Mouse (Mus musculus) intestine, embryonic 15.5 days (tissue): ENCODE measurements around the gene Ccdc88b. TPM values are rescaled to one million over a fixed set of nuclear protein-coding genes. Genes with fewer than 3 reads are reported as not detected.
A peak's percentile ranks its signal among the peaks of the same experiment; 100 is the strongest.

Source experiments
- ATAC-seq: fragments of 200-750 bp; cut with Nextera tagmentation; 2 replicates; pipeline ENCODE4 v1.8.0; 2017; ENCODE audit warnings: moderate TSS enrichment, moderate library complexity
- H3K27ac ChIP-seq: fragments of 300-500 bp; sonication (generic); 2 replicates; pipeline ENCODE4 v1.5.1; 2015; ENCODE audit warnings: mild to moderate bottlenecking, inconsistent platforms
- H3K27me3 ChIP-seq: fragments of 300-500 bp; sonication (generic); replicated peaks from 2 replicates; pipeline ENCODE4 v1.6.1; 2015; ENCODE audit warnings: inconsistent platforms
- H3K36me3 ChIP-seq: fragments of 300-500 bp; sonication (generic); 2 replicates; pipeline ENCODE4 v1.6.1; 2015; ENCODE audit warnings: inconsistent platforms
- H3K4me1 ChIP-seq: fragments of 300-500 bp; sonication (generic); replicated peaks from 2 replicates; pipeline ENCODE4 v1.6.1; 2015; ENCODE audit warnings: inconsistent platforms
- H3K4me2 ChIP-seq: fragments of 300-500 bp; sonication (generic); replicated peaks from 2 replicates; pipeline ENCODE4 v1.6.1; 2015; ENCODE audit warnings: mild to moderate bottlenecking, inconsistent platforms
- H3K4me3 ChIP-seq: fragments of 300-500 bp; sonication (generic); replicated peaks from 2 replicates; pipeline ENCODE4 v1.5.1; 2015; ENCODE audit warnings: inconsistent platforms
- H3K9ac ChIP-seq: fragments of 300-500 bp; sonication (generic); 2 replicates; pipeline ENCODE4 v1.6.1; 2015; ENCODE audit warnings: inconsistent platforms
- H3K9me3 ChIP-seq: fragments of 300-500 bp; sonication (generic); 2 replicates; pipeline ENCODE4 v1.6.1; 2016; ENCODE audit warnings: inconsistent platforms
- WGBS: fragments of 180-500 bp; shearing (Covaris S2); methylation state at CpG from one replicate; pipeline ENCODE4 v1.1.7; 2015; 5-methylcytosine and 5-hydroxymethylcytosine counted together
- polyA plus RNA-seq: library from polyadenylated mRNA; unstranded; fragments of >200 nt; fragmentation: Nextera tagmentation; extraction: Ambion mirVana; gene quantifications from 2 replicates; pipeline ENCODE4 v1.2.1, GENCODE M21; 2015

Ccdc88b gene
- polyA plus RNA-seq, 1 experiment from 2014 or later = 1.4 TPM

DNA sequence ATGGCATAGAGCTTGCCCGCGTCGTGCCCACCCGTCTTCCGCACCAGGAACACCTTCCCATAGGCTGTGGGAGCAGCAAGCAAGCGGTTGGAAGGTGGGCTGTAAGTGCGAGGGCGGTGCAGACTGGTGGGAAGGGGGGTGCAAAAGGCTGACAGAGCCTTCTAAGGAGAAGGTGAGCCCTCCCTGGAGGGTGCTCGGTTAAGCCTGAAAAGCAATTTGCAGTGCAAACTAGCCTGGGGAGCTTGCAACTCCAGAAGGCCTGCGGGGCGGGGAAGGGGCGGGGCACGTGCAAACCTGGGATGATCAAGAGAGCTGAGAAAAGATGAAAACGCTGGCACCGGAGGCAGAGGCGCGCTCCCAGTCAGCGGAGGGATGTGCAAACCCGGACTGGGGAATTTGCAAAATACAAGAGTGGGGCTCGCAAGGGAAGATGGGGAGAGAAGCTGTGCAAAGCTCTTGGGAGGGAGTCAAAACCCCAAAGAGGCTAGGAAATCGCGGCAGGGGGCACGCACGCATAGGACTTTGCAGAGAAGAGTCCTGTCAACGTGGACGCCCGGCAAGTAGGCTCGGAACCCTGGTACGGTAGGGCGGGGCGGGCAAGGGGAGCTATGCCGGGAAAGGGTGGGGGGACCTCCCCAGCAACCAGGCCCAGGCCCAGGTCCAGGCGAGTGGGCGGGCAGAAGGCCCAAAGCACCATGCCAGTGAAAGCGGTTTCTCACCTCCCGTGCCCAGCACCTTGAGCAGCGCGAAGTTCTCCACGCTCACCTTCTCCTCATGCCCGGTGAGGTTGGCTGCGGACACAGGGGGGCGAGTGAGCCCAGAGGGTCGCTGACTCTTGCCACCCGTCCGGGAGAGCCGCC is 18.2 kb downstream of the Ccdc88b start:
- Histone ChIP-seq H3K27ac (peak overlapping the region; percentile 33; the same call in 1 of the 2 replicates), H3K4me2 (peak overlapping the region; percentile 95), H3K9me3 (no peaks in the 10 kb centered on the region), H3K9ac (peak overlapping the region; percentile 63), H3K27me3 (peaks cover 4% of the 10 kb centered on the region; the same call in 1 of the 2 replicates), H3K36me3 (peaks cover 5% of the 10 kb centered on the region), H3K4me3 (peak overlapping the region; percentile 82), H3K4me1 (peaks cover 13% of the 10 kb centered on the region)
- peak; percentile 68 for ATAC-seq
- WGBS = 3% methylated on average over 46 of the region's 46 CpGs

DNA sequence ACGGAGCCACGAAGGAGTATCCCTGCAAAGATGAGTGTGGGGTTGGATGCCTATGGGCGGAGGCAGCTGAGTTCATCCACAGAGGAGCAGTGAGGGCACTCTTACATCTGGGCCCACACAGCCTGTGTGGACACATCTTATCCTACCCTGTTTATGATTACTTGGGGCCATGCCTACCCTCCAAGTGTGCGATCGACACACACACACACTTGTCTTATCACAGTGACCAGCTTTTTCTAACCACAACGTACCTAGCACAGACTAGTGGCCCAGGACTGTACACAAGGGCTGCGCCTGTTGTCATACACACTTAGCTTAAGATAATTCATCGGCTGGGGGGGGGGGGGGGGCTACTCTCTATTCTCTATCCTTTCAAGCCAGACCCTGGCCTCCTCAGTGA is 25.6 kb downstream of the Ccdc88b start:
- no peak overlapping the region for H3K9ac ChIP-seq
- 90% methylated on average over 8 of the region's 8 CpGs for WGBS
- ATAC-seq = no peak

DNA sequence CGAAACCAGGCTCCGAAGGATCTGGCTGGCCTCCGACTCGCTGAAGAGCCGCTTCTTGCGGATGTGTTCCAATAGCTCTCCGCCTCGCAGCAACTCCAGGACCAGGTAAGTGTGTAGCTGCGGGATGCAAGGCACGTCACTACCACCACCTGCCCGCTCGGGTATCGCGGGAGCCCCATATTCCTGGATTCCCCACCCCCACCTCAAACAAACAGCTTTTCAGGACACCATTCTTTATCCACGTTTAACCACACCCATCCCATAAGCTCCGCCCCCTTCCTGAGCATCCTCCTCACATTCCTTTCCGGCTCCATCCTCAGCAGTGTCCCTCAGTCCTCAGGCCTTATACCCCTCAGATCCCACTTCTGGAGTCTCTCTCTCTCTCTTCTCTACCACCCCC is 26.7 kb downstream of the Ccdc88b start:
- H3K9me3 ChIP-seq = no peaks in the 10 kb centered on the region
- no peak for ATAC-seq
- no peak overlapping the region for H3K27ac ChIP-seq
- H3K27me3 ChIP-seq = peaks cover 30% of the 10 kb centered on the region
- no peak overlapping the region for H3K9ac ChIP-seq
- peaks cover 15% of the 10 kb centered on the region for H3K36me3 ChIP-seq
- no peak overlapping the region for H3K4me3 ChIP-seq
- peaks cover 14% of the 10 kb centered on the region; the same call in 1 of the 2 replicates for H3K4me1 ChIP-seq
- WGBS = 28% methylated on average over 17 of the region's 17 CpGs
- H3K4me2 ChIP-seq = 0 out of 2 replicates have a peak overlapping the region, but pooled peaks have one; percentile 35

More for the DNA sequence above, 25.6 kb downstream of the Ccdc88b start:
- Histone ChIP-seq H3K27me3 (peaks cover 30% of the 10 kb centered on the region), H3K4me3 (no peak overlapping the region), H3K36me3 (peaks cover 16% of the 10 kb centered on the region), H3K27ac (no peak overlapping the region), H3K4me2 (no peak overlapping the region), H3K4me1 (peaks cover 14% of the 10 kb centered on the region; the same call in 1 of the 2 replicates), H3K9me3 (no peaks in the 10 kb centered on the region)

DNA sequence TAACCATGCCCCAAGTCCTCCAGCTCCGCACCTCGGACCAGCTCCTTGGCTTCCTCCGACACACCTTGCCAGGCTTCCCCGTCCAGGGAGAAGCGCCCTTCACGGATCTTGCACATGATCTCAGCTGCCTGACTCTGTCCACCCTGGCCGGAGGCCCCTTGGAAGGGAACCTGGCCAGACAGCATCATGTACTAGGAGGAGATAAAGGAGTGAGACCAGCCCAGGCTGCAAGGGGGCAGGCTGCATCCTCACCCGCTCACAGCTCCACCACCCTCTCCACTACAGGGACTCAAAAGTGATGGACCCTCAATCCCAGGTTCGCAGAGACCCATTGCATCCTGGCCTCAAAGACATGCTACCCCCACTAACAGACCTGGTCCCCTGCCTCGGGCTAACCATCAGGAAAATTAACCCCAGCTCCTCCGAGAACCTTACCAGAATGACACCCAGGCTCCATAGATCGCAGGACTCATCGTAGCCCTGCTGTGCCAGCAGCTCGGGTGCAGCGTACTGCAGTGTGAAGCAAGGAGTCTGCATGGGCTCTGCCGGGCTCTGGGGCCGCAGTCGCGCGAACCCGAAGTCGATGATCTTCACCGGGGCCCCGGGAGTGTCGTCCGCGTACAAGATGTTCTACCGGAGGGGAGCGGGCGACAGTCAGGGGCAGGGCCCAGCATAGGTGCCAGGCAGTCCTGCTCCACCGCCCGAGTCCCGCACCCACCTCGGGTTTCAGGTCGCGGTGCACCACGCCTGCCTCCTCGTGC is 27.3 kb downstream of the Ccdc88b start:
- Histone ChIP-seq H3K4me3 (peak overlapping the region; percentile 2; the same call in 1 of the 2 replicates), H3K4me1 (peaks cover 14% of the 10 kb centered on the region; the same call in 1 of the 2 replicates), H3K36me3 (peaks cover 15% of the 10 kb centered on the region), H3K27ac (no peak overlapping the region), H3K9ac (no peak overlapping the region), H3K4me2 (peak overlapping the region; percentile 35), H3K27me3 (peaks cover 30% of the 10 kb centered on the region), H3K9me3 (no peaks in the 10 kb centered on the region)
- ATAC-seq = no peak
- 38% methylated on average over 38 of the region's 38 CpGs for WGBS

DNA sequence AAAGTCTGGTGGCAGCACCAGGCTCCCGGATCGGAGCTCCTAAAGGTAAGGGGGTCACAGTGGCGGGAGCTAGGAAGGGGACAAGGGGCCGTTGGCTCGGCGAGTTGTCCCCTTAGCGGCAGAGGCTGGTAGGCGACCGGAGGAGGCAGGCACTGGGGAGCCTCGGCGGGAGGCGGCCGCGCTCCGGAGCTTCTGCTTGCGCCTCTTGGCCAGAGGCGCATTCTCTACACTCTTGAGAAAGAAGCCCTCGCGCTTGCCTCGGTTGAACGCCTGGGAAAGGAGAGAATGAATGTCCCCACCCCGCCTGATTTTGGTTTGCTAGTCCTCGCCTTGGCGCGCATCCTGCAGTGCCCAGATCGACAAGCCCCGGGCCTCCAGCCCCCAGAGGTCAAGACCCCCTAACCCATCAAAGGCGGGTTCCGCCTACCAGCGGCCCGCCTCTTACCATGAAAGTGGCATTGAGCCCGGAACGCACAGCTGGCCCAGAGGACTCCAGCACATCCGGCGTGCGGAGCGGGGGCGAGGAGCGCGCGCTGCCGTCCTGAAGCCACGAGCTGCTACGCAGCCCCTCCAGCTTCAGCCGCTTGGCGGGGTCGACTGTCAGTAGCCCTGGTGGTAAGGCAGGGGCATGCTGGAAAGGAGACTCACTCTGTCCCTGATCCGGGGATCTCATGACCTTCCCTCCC is 28.0 kb downstream of the Ccdc88b start:
- Histone ChIP-seq H3K9me3 (no peaks in the 10 kb centered on the region), H3K4me2 (peak overlapping the region; percentile 23), H3K27me3 (peaks cover 30% of the 10 kb centered on the region), H3K36me3 (peaks cover 14% of the 10 kb centered on the region), H3K27ac (no peak overlapping the region), H3K9ac (no peak overlapping the region), H3K4me1 (peaks cover 14% of the 10 kb centered on the region; the same call in 1 of the 2 replicates), H3K4me3 (peak overlapping the region; percentile 2; the same call in 1 of the 2 replicates)
- 20% methylated on average over 48 of the region's 48 CpGs for WGBS
- no peak for ATAC-seq

DNA sequence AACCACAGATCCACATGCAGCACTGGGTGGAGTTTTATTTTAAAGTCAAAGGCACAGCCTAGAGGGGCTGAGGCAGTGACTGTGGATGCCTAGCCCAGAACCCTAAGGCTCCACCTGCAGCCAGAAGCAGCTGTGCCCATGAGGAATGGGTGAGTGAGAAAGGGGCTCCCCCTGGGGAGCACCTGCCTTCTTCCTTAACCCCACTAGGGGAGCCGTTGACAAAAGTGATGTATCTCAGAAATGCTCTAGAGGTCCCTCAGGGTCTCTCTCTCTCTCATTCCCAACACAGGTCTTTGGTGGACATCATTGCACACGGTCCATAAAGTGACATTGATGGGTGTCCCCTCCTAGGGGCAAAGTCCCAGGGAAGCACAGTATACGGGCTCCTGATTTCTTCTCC is 28.9 kb downstream of the Ccdc88b start:
- H3K4me1 ChIP-seq = peaks cover 14% of the 10 kb centered on the region; the same call in 1 of the 2 replicates
- H3K4me3 ChIP-seq = no peak overlapping the region
- ATAC-seq = no peak
- no peak overlapping the region for H3K4me2 ChIP-seq
- H3K27ac ChIP-seq = no peak overlapping the region
- H3K9ac ChIP-seq = no peak overlapping the region
- H3K9me3 ChIP-seq = no peaks in the 10 kb centered on the region
- WGBS = 38% methylated on average over 3 of the region's 3 CpGs
- peaks cover 30% of the 10 kb centered on the region for H3K27me3 ChIP-seq
- peaks cover 7% of the 10 kb centered on the region for H3K36me3 ChIP-seq

DNA sequence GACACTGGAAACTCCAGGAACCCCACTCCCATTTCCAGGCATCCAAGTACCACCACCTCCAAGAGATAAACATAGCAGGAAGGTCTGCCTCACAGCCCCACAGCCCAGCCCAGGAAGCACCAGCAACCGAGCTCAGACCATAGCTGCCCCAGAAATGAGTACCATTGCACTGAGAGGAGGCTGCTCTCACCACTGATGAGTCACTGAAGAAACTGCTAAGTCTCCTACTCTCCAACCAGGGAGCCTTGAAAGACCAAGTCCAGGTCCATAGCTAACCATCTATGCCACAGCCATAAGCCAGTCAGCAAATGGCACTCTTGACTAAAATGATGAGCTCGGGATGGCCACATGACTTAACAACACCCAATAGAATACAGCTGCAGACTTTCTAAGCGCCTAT is 31.4 kb downstream of the Ccdc88b start:
- H3K4me3 ChIP-seq = no peak overlapping the region
- 74% methylated on average over 3 of the region's 3 CpGs for WGBS
- H3K27me3 ChIP-seq = peaks cover 24% of the 10 kb centered on the region
- no peak overlapping the region for H3K4me2 ChIP-seq
- ATAC-seq = no peak
- H3K36me3 ChIP-seq = no peaks in the 10 kb centered on the region
- H3K4me1 ChIP-seq = peaks cover 14% of the 10 kb centered on the region; the same call in 1 of the 2 replicates
- no peak overlapping the region for H3K9ac ChIP-seq
- H3K9me3 ChIP-seq = no peaks in the 10 kb centered on the region
- no peak overlapping the region for H3K27ac ChIP-seq

DNA sequence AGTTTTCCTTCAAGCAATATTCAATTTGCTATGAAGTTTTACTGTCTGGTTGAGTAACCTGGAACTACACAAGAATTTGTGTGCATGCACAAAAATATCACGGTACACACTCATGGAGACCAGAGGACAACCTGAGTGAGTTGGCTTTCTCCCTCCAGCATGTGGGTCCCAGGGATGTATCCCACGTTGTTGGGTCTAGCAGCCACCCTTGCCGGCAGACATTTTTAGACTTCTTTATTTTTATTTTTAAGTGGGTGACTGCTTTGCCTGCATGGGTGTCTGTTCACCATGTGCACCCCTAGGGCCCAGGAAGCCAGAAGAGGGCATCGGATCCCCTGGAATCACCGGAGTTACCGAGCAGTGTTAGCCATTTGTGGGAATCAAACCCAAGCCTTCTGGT is 32.6 kb downstream of the Ccdc88b start:
- Histone ChIP-seq H3K4me3 (no peak overlapping the region), H3K9me3 (no peaks in the 10 kb centered on the region), H3K9ac (no peak overlapping the region), H3K36me3 (no peaks in the 10 kb centered on the region), H3K4me1 (peaks cover 7% of the 10 kb centered on the region; the same call in 1 of the 2 replicates), H3K27me3 (peaks cover 12% of the 10 kb centered on the region), H3K27ac (no peak overlapping the region), H3K4me2 (no peak overlapping the region)
- 86% methylated on average over 6 of the region's 6 CpGs for WGBS
- no peak for ATAC-seq

DNA sequence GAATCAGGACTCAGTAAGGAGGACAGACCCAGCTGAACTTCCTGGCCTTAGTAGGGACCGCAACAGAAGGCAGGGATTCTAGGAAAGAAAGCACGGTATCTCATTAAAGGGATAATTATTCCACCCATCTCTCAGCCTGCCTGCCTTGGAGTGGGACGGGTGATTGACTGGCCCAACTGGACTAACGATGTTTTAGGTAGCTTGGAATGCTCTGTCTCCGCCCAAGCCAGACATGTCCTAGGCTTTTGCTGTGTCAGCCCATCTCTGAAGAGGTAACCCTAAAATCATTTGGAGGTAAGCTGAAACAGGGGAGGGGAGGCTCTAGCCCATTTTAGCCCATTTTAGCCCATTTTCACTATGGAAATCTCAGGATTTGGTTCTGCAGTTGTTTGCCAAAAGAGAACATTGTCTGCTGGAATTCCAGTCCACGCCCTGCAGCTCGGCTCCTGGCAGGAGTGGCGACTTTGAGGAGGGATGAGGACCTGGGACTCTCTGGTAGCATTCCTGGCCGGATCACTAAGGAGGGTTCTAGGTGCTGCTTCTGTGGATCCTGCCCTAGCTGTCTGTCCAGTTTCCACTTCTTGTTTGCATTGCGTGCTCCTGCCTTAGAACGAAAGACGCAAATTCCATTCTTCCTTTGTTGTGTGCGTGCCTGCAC is 37.3 kb downstream of the Ccdc88b start:
- Histone ChIP-seq H3K4me1 (no peaks in the 10 kb centered on the region), H3K9ac (no peak overlapping the region), H3K27ac (no peak overlapping the region), H3K36me3 (no peaks in the 10 kb centered on the region), H3K27me3 (no peaks in the 10 kb centered on the region), H3K4me2 (no peak overlapping the region), H3K9me3 (no peaks in the 10 kb centered on the region), H3K4me3 (no peak overlapping the region)
- ATAC-seq = no peak
- 82% methylated on average over 13 of the region's 13 CpGs for WGBS

DNA sequence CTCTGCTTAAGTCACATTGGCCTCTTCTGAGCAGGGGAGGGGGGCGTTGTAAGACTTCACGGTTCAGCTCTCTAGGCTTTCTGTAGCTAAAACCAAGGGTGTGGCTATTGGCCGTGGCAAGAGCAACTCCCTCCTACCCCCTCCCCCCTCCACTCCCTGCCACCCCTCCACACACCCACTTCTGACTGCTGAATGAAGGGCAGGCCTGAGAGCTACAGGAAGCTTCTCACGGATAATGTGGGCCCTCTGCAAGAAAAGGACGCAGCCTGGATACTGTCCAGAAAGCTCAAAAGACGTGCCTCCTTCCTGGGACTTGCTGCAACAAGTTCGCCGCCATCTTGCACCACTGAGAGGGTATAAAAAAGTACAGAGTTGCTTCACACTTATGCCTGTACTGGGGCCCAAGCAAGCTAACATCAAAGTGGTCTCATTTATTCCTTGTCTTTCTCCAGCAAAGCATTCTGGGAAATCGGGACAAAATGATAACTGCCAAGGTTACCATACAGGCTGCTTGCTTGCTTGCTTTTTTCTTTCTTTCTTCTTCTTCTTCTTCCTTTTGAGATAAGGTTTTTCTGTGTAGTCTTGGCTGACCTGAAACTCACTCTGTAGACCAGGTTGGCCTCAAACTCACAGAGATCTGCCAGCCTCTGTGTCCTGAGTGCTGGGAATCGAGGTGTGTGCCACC is 38.7 kb downstream of the Ccdc88b start:
- Histone ChIP-seq H3K4me1 (no peaks in the 10 kb centered on the region), H3K27ac (no peak overlapping the region), H3K4me2 (no peak overlapping the region), H3K36me3 (no peaks in the 10 kb centered on the region), H3K27me3 (no peaks in the 10 kb centered on the region), H3K4me3 (no peak overlapping the region), H3K9ac (no peak overlapping the region), H3K9me3 (no peaks in the 10 kb centered on the region)
- 46% methylated on average over 10 of the region's 10 CpGs for WGBS
- peak; percentile 25; the same call in 1 of the 2 replicates for ATAC-seq

DNA sequence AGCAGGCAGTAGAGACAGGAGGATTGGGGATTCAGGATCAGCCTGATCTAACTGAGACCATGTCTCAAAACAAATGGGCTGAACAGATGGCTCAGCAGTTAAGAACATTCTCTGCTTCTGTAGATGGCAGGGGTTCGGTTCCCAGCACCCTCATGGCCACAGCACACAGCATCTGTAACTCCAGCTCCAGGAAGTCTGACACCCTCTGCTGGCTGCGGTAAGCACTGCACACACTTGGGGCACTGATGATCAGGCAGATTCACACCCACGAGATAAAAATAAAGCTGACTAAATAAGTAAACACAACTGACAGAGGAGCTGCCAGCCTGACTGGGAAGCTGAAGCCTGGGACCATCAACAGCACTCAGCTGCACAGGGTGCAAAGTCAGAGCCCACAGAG is 43.1 kb downstream of the Ccdc88b start:
- H3K27ac ChIP-seq = no peak overlapping the region
- H3K4me3 ChIP-seq = no peak overlapping the region
- no peak overlapping the region for H3K9ac ChIP-seq
- no peaks in the 10 kb centered on the region for H3K4me1 ChIP-seq
- no peak overlapping the region for H3K4me2 ChIP-seq
- H3K36me3 ChIP-seq = no peaks in the 10 kb centered on the region
- WGBS = 72% methylated on average over 3 of the region's 3 CpGs
- H3K27me3 ChIP-seq = no peaks in the 10 kb centered on the region
- ATAC-seq = no peak
- H3K9me3 ChIP-seq = no peaks in the 10 kb centered on the region
